Mouse (Mus musculus): ENCODE results near the gene Nxn. TPM values are rescaled to one million over a fixed set of nuclear protein-coding genes. Genes with fewer than 3 reads are reported as not detected.

Gene Nxn
- polyA plus RNA-seq, 1 experiment: 24.7 TPM

DNA sequence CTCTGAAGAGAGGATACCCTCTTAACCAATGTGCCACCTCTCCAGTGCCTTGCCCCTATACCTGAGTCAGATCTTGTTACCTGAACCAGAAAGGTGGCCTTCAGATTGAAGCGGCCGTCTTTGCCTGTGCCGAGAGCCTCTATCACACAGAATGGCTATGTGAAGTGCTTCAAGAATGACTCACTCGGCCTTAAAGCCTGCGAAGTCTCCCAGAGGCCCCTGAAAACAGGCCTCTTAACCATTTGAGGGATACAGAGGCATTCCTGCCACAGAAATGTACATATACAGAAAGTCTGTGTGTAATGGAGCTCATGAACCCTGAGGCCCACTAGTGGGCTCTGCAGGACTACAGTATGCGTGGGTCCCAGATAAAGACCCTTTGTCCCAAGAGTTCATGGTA is 115.1 kb downstream of the Nxn start:
- H3K4me3 ChIP-seq (ENCODE audit: control insufficient read depth, insufficient read depth, low read length): no peak overlapping the region
- no peaks in the 10 kb centered on the region for H3K27me3 ChIP-seq (ENCODE audit: control insufficient read depth, insufficient read depth, low read length)
- no peaks in the 10 kb centered on the region for H3K36me3 ChIP-seq (ENCODE audit: control insufficient read depth, insufficient read depth, low read length)
- 95% methylated on average over 6 of the region's 6 CpGs for WGBS
- H3K27ac ChIP-seq (ENCODE audit: control insufficient read depth, insufficient read depth, low read length): no peak overlapping the region
- no peak for TF ChIP-seq CTCF (IDR thresholded peaks at IDR 0.05; ENCODE audit: borderline replicate concordance, control insufficient read depth, extremely low read depth, insufficient read depth, low read length, poor library complexity)
- no peak for TF ChIP-seq POLR2A (IDR thresholded peaks at IDR 0.05; ENCODE audit: control insufficient read depth, extremely low read depth, insufficient read depth, low read length, poor library complexity)
- DNase-seq: no peak
- no peaks in the 10 kb centered on the region for H3K4me1 ChIP-seq (replicated peaks; ENCODE audit: control insufficient read depth, insufficient read depth, low read length)

DNA sequence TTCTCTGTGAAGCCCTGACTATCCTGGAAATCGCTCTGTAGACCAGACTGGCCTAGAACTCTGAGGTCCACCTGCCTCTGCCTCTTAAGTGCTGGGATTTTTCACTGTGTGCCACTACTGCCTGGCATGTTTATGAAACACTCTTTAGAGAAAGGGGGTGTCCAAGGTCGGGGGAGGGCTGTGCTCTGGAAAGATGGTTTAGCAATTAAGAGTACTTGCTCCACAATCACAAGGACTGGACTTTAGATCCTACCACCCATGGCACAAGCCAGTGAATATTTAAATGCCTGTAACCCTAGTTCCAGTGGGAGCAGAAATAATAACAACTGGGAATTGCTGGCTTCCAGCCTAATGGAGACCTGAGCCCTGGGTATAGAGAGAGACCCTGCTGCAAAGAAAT is 119.0 kb downstream of the Nxn start:
- WGBS: 85% methylated on average over 2 of the region's 2 CpGs
- DNase-seq: no peak
- TF ChIP-seq CTCF (IDR thresholded peaks at IDR 0.05; ENCODE audit: borderline replicate concordance, control insufficient read depth, extremely low read depth, insufficient read depth, low read length, poor library complexity) (no peak), POLR2A (IDR thresholded peaks at IDR 0.05; ENCODE audit: control insufficient read depth, extremely low read depth, insufficient read depth, low read length, poor library complexity) (no peak)
- no peak overlapping the region for H3K27ac ChIP-seq (ENCODE audit: control insufficient read depth, insufficient read depth, low read length)
- no peaks in the 10 kb centered on the region for H3K36me3 ChIP-seq (ENCODE audit: control insufficient read depth, insufficient read depth, low read length)
- H3K4me3 ChIP-seq (ENCODE audit: control insufficient read depth, insufficient read depth, low read length): no peak overlapping the region
- no peaks in the 10 kb centered on the region for H3K27me3 ChIP-seq (ENCODE audit: control insufficient read depth, insufficient read depth, low read length)
- no peaks in the 10 kb centered on the region for H3K4me1 ChIP-seq (replicated peaks; ENCODE audit: control insufficient read depth, insufficient read depth, low read length)

DNA sequence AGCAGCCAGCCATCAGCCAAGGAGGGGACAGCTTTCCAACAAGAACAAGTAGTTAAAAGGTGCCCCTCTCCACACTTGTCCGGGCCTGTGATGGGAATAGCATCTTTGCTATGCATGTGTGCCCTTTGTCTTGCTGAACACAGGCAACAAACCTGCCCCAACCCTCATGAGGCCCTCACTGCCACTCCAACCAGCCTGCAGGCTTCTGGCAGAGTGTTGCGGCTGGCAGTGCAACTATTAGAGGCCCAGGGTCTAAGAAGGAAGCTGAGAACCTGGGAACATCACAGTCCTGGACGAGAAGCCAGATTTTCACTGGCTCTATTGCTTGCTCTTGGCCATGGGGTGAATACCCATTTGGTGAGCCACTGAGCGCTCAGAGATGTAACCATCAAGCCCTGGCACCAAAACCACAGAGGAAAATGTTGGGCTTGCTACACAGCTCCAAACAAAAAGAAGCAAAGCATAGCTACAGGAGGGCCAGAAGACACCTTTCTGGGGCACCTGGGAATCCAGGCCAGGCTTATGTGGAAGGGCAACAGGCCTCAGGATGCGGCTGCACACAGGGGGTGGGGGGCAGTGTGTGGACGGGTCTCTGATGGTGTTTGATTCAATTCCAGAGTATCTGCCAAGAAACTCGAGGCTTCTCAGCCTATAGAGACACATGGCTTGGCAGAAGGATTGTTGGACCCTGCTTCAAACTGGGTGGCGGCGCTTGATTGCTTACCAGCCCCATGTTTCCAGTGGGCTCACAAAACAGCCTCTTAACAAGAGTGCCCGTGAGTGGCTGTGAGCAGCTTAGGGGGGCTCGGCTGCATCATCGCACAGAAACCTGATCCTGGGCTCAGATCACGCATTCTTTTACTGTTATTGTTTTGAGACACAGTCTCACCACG is 119.7 kb downstream of the Nxn start:
- no peak for DNase-seq
- Histone ChIP-seq H3K27ac (ENCODE audit: control insufficient read depth, insufficient read depth, low read length) (no peak overlapping the region), H3K36me3 (ENCODE audit: control insufficient read depth, insufficient read depth, low read length) (no peaks in the 10 kb centered on the region), H3K27me3 (ENCODE audit: control insufficient read depth, insufficient read depth, low read length) (no peaks in the 10 kb centered on the region), H3K4me3 (ENCODE audit: control insufficient read depth, insufficient read depth, low read length) (no peak overlapping the region), H3K4me1 (replicated peaks; ENCODE audit: control insufficient read depth, insufficient read depth, low read length) (no peaks in the 10 kb centered on the region)
- WGBS: 89% methylated on average over 14 of the region's 14 CpGs
- TF ChIP-seq POLR2A (IDR thresholded peaks at IDR 0.05; ENCODE audit: control insufficient read depth, extremely low read depth, insufficient read depth, low read length, poor library complexity) (no peak), CTCF (IDR thresholded peaks at IDR 0.05; ENCODE audit: borderline replicate concordance, control insufficient read depth, extremely low read depth, insufficient read depth, low read length, poor library complexity) (no peak)

DNA sequence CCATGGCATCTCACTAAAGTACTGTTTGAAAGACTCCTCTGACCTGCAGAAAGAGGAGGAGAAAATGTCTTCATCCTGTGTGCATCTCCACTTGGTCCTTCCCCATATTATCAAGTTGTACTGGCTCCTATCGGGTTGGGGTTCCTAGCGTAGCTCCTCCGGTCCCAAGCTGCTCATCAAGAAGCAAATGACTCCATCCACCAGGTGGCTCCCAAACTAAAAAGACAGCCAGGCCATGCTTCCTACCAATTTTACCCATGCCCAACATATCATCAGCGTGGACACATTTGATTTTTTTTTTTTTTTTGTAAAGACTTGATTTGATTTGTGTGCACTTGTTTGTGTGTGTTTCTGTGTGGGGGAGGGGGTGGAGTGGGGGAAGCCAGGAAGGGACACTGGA is 126.5 kb downstream of the Nxn start:
- Histone ChIP-seq H3K27ac (ENCODE audit: control insufficient read depth, insufficient read depth, low read length) (no peak overlapping the region), H3K4me1 (replicated peaks; ENCODE audit: control insufficient read depth, insufficient read depth, low read length) (no peaks in the 10 kb centered on the region), H3K36me3 (ENCODE audit: control insufficient read depth, insufficient read depth, low read length) (no peaks in the 10 kb centered on the region), H3K27me3 (ENCODE audit: control insufficient read depth, insufficient read depth, low read length) (no peaks in the 10 kb centered on the region), H3K4me3 (ENCODE audit: control insufficient read depth, insufficient read depth, low read length) (no peak overlapping the region)
- TF ChIP-seq POLR2A (IDR thresholded peaks at IDR 0.05; ENCODE audit: control insufficient read depth, extremely low read depth, insufficient read depth, low read length, poor library complexity): no peak
- no peak for TF ChIP-seq CTCF (IDR thresholded peaks at IDR 0.05; ENCODE audit: borderline replicate concordance, control insufficient read depth, extremely low read depth, insufficient read depth, low read length, poor library complexity)
- no peak for DNase-seq
- WGBS: 91% methylated on average over 4 of the region's 4 CpGs

DNA sequence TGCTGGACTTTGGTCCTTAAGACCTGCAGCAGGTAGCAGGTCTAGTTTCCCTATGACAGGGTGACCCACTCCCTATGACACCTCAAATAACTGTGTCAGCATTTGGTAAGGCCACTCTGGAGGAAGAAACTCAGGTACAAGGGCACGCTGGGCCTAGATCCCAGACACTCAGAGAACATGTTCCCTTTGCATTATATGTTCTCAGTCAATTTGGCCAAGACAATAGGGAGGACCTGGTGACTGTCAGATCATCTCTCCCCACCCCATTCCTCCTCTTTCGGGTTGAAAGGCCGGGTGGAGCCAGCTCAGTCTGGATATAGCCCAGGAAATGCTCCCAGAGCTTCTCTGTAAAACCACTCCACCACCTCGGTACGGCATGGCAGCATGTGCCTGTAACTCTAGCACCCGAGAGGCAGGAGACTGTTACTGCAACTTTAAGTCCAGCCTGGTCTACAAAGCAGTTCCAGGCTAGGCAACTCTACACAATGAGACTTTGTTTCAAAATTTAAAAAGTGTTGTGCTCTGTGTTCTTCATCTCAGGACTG is 130.3 kb downstream of the Nxn start:
- DNase-seq: no peak
- H3K4me3 ChIP-seq (ENCODE audit: control insufficient read depth, insufficient read depth, low read length): no peak overlapping the region
- H3K27me3 ChIP-seq (ENCODE audit: control insufficient read depth, insufficient read depth, low read length): no peaks in the 10 kb centered on the region
- WGBS: 93% methylated on average over 6 of the region's 6 CpGs
- no peaks in the 10 kb centered on the region for H3K36me3 ChIP-seq (ENCODE audit: control insufficient read depth, insufficient read depth, low read length)
- H3K4me1 ChIP-seq (replicated peaks; ENCODE audit: control insufficient read depth, insufficient read depth, low read length): no peaks in the 10 kb centered on the region
- no peak for TF ChIP-seq POLR2A (IDR thresholded peaks at IDR 0.05; ENCODE audit: control insufficient read depth, extremely low read depth, insufficient read depth, low read length, poor library complexity)
- no peak for TF ChIP-seq CTCF (IDR thresholded peaks at IDR 0.05; ENCODE audit: borderline replicate concordance, control insufficient read depth, extremely low read depth, insufficient read depth, low read length, poor library complexity)
- no peak overlapping the region for H3K27ac ChIP-seq (ENCODE audit: control insufficient read depth, insufficient read depth, low read length)

DNA sequence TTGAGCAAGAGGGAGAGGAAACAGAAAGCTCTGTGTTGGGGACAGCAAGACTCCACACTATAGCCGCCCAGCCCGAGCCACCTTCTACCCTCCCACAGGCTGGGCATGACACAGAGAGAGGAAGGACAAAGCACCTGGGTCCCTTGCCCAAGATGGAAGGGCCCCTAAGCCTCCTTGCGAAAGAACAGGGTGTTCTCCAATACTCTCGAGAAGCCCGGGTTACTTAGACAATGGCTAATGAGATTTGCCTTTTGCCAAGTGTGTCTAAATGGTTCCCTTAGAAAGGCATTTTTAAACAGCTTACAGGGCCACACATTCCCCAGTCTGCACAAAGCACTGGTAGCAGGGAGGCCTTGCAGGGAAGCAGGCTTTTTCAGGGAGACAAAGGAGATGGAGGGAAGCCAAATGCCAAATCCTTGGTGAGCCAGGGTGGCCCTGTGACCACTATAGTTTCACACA is 130.9 kb downstream of the Nxn start:
- no peak overlapping the region for H3K4me3 ChIP-seq (ENCODE audit: control insufficient read depth, insufficient read depth, low read length)
- DNase-seq: no peak
- TF ChIP-seq POLR2A (IDR thresholded peaks at IDR 0.05; ENCODE audit: control insufficient read depth, extremely low read depth, insufficient read depth, low read length, poor library complexity): no peak
- TF ChIP-seq CTCF (IDR thresholded peaks at IDR 0.05; ENCODE audit: borderline replicate concordance, control insufficient read depth, extremely low read depth, insufficient read depth, low read length, poor library complexity): no peak
- no peaks in the 10 kb centered on the region for H3K4me1 ChIP-seq (replicated peaks; ENCODE audit: control insufficient read depth, insufficient read depth, low read length)
- 72% methylated on average over 5 of the region's 5 CpGs for WGBS
- no peaks in the 10 kb centered on the region for H3K36me3 ChIP-seq (ENCODE audit: control insufficient read depth, insufficient read depth, low read length)
- H3K27ac ChIP-seq (ENCODE audit: control insufficient read depth, insufficient read depth, low read length): no peak overlapping the region
- H3K27me3 ChIP-seq (ENCODE audit: control insufficient read depth, insufficient read depth, low read length): no peaks in the 10 kb centered on the region

Measured in thymus, adult 2 months (tissue).